Mouse (Mus musculus): Measurements from ENCODE around the gene Arl10.

DNA sequence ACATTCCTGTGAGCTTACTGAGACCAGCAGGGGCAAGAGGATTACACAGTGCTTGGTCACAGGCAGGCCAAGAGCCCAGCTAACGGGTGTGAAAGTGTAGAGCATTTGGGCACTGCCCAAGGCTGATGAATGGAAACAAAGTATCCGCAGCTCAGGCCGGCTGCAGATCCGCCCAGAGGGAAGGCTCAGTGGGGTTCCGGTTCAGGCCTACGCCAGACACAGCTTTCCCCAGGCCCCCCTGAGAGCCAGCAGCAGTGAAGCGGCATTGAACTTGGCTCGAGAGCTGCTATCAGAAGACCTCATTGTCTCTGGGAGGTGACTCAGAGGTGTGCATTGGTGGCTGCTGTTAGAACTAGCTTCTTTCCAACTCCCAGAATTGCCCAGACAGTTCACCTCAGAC lies 33.9 kb downstream of the Arl10 start:
- TF ChIP-seq EP300 (IDR thresholded peaks at IDR 0.05; ENCODE audit: insufficient read depth, low read depth, low read length) (no peak), CTCF (IDR thresholded peaks at IDR 0.05; ENCODE audit: low read depth, low read length) (no peak)

All from ES-Bruce4 (cell line).